Mouse (Mus musculus): ENCODE results near the gene Med21. TPM values are rescaled to one million over a fixed set of nuclear protein-coding genes. Genes with fewer than 3 reads are reported as not detected.

Gene Med21
- polyA plus RNA-seq, 1 experiment from 2014 or later: 108 TPM

DNA sequence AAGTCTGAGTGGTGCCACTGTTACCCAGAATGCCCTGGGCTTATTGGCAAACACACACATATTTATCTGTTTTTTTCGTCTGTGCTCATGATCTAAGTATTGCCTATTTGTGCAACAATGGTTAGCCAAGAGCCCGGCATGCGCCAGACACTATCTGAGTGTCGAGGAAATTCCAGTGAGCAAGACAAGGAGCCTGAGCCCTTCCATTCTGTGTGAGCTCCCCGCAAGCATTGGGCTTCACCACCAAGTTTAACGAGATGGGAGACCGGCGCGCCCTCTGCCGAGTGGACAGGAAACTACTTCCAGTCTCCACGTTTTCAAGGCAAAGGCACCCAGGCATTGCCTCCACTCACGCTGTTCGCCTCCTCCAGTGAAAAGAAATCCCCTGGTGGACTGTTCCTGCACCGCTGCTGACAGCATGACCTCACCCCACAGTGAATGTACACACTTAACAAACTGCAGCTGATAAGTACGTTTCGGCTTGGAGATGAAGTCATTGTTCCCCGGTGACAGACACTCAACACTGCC, 43.5 kb downstream of the Med21 start:
- WGBS: 82% methylated on average over 17 of the region's 17 CpGs
- Histone ChIP-seq H3K4me3 (ENCODE audit: low read depth, low read length) (no peak overlapping the region), H3K4me2 (ENCODE audit: low read length) (no peak overlapping the region), H3K9ac (ENCODE audit: low read depth, low read length) (no peak overlapping the region), H3K4me1 (ENCODE audit: control insufficient read depth, insufficient read depth, low read length) (no peaks in the 10 kb centered on the region), H3K9me3 (replicated peaks; ENCODE audit: control insufficient read depth, low read length, poor library complexity, severe bottlenecking) (no peaks in the 10 kb centered on the region), H3K27me3 (ENCODE audit: control insufficient read depth, insufficient read depth, low read depth, low read length) (no peaks in the 10 kb centered on the region), H3K36me3 (ENCODE audit: control insufficient read depth, insufficient read depth, low read length) (no peaks in the 10 kb centered on the region), H3K27ac (ENCODE audit: low read length) (no peak overlapping the region)
- no peak for ATAC-seq

DNA sequence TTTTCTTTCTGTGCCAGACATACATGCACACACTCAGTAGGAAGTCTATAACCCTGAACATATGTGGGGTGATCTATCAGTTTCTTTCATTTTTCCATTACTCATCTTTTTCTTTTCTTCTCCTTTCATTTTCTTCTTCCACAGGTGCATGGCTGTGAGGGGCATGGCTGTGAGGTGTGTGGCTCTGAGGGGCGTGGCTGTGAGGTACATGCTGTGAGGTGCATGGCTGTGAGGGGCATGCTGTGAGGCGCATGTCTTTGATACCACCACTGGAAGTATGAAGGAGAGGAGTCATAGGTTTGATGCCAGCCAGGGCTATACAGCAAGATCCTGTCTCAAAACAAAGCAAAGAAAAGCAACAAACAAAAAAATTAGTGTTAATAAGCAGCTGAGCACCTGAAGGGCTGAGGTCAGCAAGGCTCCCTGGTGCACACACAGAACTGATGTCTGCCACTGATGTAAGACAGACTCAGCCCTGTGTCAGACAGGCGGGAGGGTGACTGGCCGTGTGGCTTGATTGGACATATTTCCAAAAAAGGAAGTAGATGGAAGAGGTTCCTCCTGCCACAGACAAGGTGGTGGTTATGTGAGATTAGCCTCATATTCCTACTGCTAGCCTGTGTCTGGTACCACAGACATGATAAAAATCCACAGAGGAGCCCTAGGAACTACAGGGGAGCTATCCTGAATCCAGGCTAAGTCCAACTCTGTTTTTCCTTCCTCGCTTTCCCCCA, 44.3 kb downstream of the Med21 start:
- Histone ChIP-seq H3K27ac (ENCODE audit: low read length) (no peak overlapping the region), H3K4me2 (ENCODE audit: low read length) (no peak overlapping the region), H3K36me3 (ENCODE audit: control insufficient read depth, insufficient read depth, low read length) (no peaks in the 10 kb centered on the region), H3K27me3 (ENCODE audit: control insufficient read depth, insufficient read depth, low read depth, low read length) (no peaks in the 10 kb centered on the region), H3K4me3 (ENCODE audit: low read depth, low read length) (no peak overlapping the region), H3K9me3 (replicated peaks; ENCODE audit: control insufficient read depth, low read length, poor library complexity, severe bottlenecking) (no peaks in the 10 kb centered on the region), H3K4me1 (ENCODE audit: control insufficient read depth, insufficient read depth, low read length) (no peaks in the 10 kb centered on the region), H3K9ac (ENCODE audit: low read depth, low read length) (no peak overlapping the region)
- no peak for ATAC-seq
- 86% methylated on average over 5 of the region's 5 CpGs for WGBS

DNA sequence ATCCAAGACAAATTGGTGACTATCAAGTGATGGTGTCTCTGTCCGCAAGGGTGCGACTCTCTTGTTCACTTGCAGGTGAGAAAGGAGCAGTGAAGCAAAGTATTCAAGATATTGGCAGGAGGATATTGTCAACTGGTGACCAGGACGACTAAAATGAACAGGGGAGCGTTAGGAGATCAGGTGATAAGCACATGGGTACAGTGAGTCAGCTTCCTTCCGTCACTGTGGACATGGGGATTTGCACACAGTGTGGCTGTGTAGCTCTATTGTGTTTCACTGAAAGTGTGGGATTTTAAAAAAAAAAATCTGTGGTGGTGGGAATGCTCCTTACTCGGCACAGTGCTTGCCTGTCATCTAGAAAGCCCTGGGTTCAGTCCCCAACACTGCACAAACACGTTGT, 45.7 kb downstream of the Med21 start:
- no peak overlapping the region for H3K4me3 ChIP-seq (ENCODE audit: low read depth, low read length)
- no peak overlapping the region for H3K4me2 ChIP-seq (ENCODE audit: low read length)
- no peak overlapping the region for H3K9ac ChIP-seq (ENCODE audit: low read depth, low read length)
- H3K27ac ChIP-seq (ENCODE audit: low read length): no peak overlapping the region
- ATAC-seq: no peak
- H3K36me3 ChIP-seq (ENCODE audit: control insufficient read depth, insufficient read depth, low read length): no peaks in the 10 kb centered on the region
- no peaks in the 10 kb centered on the region for H3K27me3 ChIP-seq (ENCODE audit: control insufficient read depth, insufficient read depth, low read depth, low read length)
- no peaks in the 10 kb centered on the region for H3K9me3 ChIP-seq (replicated peaks; ENCODE audit: control insufficient read depth, low read length, poor library complexity, severe bottlenecking)
- no peaks in the 10 kb centered on the region for H3K4me1 ChIP-seq (ENCODE audit: control insufficient read depth, insufficient read depth, low read length)
- WGBS: 89% methylated on average over 7 of the region's 7 CpGs

DNA sequence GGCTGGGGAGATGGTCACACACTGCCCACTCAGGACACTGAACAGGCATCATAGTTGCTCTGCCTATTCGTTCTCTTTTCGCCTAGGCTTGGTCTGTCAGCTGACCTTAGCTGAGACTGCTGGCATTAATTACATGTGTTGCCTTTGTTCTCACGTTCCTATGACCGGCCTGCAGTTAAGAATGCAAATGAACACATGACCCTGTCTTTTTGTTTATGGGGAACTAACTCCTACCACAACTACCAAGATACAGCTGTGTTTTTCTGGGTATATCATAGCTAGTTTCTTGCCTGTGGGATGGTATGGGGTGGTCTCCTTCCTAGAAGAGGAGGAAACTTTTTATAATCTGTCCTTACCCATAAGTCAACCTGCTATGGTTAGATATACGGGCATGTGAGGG, 46.5 kb downstream of the Med21 start:
- no peak for ATAC-seq

DNA sequence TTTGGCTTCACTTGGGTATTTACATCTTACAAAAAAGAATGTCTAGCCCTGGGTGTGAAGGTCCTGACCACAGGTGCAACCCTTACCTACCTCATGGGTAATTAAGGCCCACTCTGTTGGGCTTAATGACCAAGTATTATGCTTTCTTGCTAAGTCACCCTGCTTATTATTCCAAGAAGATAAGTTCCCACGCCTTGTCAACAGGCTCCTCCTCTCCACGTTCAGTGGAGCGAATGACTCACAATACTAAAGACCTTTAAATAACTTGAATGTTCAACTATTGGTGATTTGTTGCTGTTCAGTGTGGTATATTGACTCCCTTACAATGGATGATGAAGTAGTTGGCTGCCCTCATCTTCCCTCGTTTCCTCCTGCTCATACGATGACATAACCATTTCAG, 55.4 kb downstream of the Med21 start:
- no peaks in the 10 kb centered on the region for H3K4me1 ChIP-seq (ENCODE audit: control insufficient read depth, insufficient read depth, low read length)
- no peak for ATAC-seq
- no peak overlapping the region for H3K4me2 ChIP-seq (ENCODE audit: low read length)
- no peak overlapping the region for H3K9ac ChIP-seq (ENCODE audit: low read depth, low read length)
- H3K27ac ChIP-seq (ENCODE audit: low read length): no peak overlapping the region
- no peaks in the 10 kb centered on the region for H3K27me3 ChIP-seq (ENCODE audit: control insufficient read depth, insufficient read depth, low read depth, low read length)
- no peaks in the 10 kb centered on the region for H3K36me3 ChIP-seq (ENCODE audit: control insufficient read depth, insufficient read depth, low read length)
- no peaks in the 10 kb centered on the region for H3K9me3 ChIP-seq (replicated peaks; ENCODE audit: control insufficient read depth, low read length, poor library complexity, severe bottlenecking)
- WGBS: 74% methylated on average over 5 of the region's 5 CpGs
- no peak overlapping the region for H3K4me3 ChIP-seq (ENCODE audit: low read depth, low read length)

More for the DNA sequence above, 46.5 kb downstream of the Med21 start:
- H3K4me1 ChIP-seq (ENCODE audit: control insufficient read depth, insufficient read depth, low read length): no peaks in the 10 kb centered on the region
- no peaks in the 10 kb centered on the region for H3K36me3 ChIP-seq (ENCODE audit: control insufficient read depth, insufficient read depth, low read length)
- no peaks in the 10 kb centered on the region for H3K27me3 ChIP-seq (ENCODE audit: control insufficient read depth, insufficient read depth, low read depth, low read length)
- no peak overlapping the region for H3K4me3 ChIP-seq (ENCODE audit: low read depth, low read length)
- WGBS: 75% methylated on average over 5 of the region's 5 CpGs
- no peak overlapping the region for H3K9ac ChIP-seq (ENCODE audit: low read depth, low read length)
- no peaks in the 10 kb centered on the region for H3K9me3 ChIP-seq (replicated peaks; ENCODE audit: control insufficient read depth, low read length, poor library complexity, severe bottlenecking)
- no peak overlapping the region for H3K4me2 ChIP-seq (ENCODE audit: low read length)
- H3K27ac ChIP-seq (ENCODE audit: low read length): no peak overlapping the region

DNA sequence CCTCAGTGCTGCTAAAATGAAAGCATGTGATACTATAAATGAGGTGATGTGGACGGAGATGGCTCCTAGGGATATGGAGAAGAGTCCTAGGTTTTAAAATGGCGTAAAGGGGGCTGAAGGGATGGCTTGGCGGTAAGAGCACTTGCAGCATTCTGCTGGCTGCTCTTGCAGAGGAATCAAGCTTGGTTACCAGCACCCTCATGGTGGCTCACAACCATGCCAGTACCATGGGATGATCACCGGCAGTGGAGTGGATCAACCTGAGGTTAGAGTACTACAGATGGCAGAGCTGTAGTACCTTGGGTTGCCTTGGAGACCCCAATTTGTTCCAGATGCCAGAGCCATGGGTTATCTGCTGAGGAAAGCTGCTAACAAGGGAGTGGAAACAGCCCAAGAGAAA, 56.0 kb downstream of the Med21 start:
- WGBS: 91% methylated on average over 4 of the region's 4 CpGs
- H3K4me2 ChIP-seq (ENCODE audit: low read length): no peak overlapping the region
- no peak overlapping the region for H3K9ac ChIP-seq (ENCODE audit: low read depth, low read length)
- no peaks in the 10 kb centered on the region for H3K27me3 ChIP-seq (ENCODE audit: control insufficient read depth, insufficient read depth, low read depth, low read length)
- H3K4me3 ChIP-seq (ENCODE audit: low read depth, low read length): no peak overlapping the region
- H3K9me3 ChIP-seq (replicated peaks; ENCODE audit: control insufficient read depth, low read length, poor library complexity, severe bottlenecking): no peaks in the 10 kb centered on the region
- no peaks in the 10 kb centered on the region for H3K36me3 ChIP-seq (ENCODE audit: control insufficient read depth, insufficient read depth, low read length)
- H3K4me1 ChIP-seq (ENCODE audit: control insufficient read depth, insufficient read depth, low read length): no peaks in the 10 kb centered on the region
- no peak for ATAC-seq
- H3K27ac ChIP-seq (ENCODE audit: low read length): no peak overlapping the region

Other genes starting within 250 kb of the Med21 start
- gene Itpr2, start 140.3 kb upstream of the Med21 start, polyA plus RNA-seq (2015; fragmentation: Nextera tagmentation; extraction: Ambion mirVana): 6.9 and 9.0 TPM in 2 replicates
- gene Fgfr1op2, start 65.3 kb upstream of the Med21 start, polyA plus RNA-seq (2015; fragmentation: Nextera tagmentation; extraction: Ambion mirVana): 37.9 and 39.6 TPM in 2 replicates
- 40.3 and 53.9 TPM in 2 replicates for gene Ints13, start 64.7 kb upstream of the Med21 start, polyA plus RNA-seq (2015; fragmentation: Nextera tagmentation; extraction: Ambion mirVana)
- 31.7 and 32.7 TPM in 2 replicates for gene Tm7sf3, start 277 bp downstream of the Med21 start, polyA plus RNA-seq (2015; fragmentation: Nextera tagmentation; extraction: Ambion mirVana)
- gene Stk38l, start 82.4 kb downstream of the Med21 start, polyA plus RNA-seq (2015; fragmentation: Nextera tagmentation; extraction: Ambion mirVana): 14.4 and 15.8 TPM in 2 replicates
- 2.9 and 4.2 TPM in 2 replicates for gene Arntl2, start 153.5 kb downstream of the Med21 start, polyA plus RNA-seq (2015; fragmentation: Nextera tagmentation; extraction: Ambion mirVana)
- not detected in 2 replicates for gene Smco2, start 207.6 kb downstream of the Med21 start, polyA plus RNA-seq (2015; fragmentation: Nextera tagmentation; extraction: Ambion mirVana)
- gene Ppfibp1, start 245.9 kb downstream of the Med21 start, polyA plus RNA-seq (2015; fragmentation: Nextera tagmentation; extraction: Ambion mirVana): 19.6 and 22.1 TPM in 2 replicates